Mouse (Mus musculus) cerebellum, adult 9-10 months (tissue): ENCODE measurements around the gene Lpar1.

Experiments
- DNase-seq: peaks from one replicate; pipeline ENCODE4 v3.0.0; 2022

The Lpar1 gene

DNA sequence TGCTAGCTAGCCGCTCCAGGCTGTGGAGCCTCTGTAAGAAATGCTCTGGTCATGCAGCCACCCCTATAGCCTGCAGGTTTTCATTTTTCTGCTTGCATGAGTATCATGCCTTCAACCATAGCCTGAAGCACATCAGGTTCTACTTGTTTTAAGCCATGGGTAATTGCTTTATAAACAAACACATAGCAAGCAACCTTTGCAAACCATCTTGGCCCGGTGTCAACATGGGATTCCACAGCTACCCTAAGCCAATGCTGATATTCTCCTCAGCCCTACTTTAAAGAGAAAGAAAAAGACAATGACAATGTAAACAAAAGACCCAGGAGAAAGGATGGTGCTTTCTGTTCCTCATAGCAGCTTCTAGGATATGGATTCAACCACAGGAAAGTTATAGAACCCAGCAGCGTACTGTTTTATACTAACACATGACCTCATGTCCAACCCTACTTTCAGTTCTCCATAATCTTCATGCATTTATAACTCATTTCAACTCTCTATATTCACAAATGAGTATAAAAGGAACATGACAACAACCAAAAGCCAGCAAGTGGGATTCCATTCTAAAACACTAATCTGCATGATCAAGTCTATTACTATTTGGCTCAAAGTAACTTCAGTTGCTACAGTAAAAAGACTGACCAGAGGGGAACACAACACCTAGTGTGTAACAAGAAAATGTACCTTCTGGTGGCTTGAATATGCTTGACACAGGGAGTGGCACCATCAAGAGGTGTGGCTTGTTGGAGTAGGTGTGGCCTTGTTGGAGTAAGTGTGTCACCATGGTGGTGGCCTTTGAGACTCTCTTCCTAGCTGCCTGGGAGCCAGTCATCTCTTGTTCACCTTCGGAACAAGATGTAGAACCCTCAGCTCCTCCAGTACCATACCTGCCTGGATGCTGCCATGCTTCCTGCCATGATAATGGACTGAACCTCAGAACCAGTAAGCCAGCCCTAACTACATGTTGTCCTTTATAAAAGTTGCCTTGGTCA is 46.9 kb downstream of the Lpar1 start:
- no peak for DNase-seq

DNA sequence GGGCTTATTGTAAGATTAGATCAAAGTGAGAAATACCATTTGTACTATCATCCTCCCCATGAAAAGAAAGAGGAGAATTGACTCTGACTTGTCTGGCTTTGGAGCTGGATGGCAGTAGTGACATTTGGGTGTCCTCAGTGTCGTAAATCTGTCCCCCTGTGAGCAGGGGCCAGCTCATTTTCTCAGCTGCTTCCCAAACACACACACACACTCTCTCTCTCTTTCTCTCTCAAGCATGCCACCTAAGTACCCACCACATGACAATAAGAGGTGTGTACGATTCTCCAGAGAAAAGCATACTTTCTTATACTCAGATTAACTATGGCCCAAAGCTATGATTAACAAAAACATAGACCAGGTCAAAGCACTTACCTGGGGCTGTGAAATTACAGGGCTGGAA is 49.4 kb downstream of the Lpar1 start:
- no peak for DNase-seq

- DNase-seq: no peak
Measured at GRCm38 (mm10) chr4:58501012-58501777, 52.5 kb downstream of the Lpar1 start.

DNA sequence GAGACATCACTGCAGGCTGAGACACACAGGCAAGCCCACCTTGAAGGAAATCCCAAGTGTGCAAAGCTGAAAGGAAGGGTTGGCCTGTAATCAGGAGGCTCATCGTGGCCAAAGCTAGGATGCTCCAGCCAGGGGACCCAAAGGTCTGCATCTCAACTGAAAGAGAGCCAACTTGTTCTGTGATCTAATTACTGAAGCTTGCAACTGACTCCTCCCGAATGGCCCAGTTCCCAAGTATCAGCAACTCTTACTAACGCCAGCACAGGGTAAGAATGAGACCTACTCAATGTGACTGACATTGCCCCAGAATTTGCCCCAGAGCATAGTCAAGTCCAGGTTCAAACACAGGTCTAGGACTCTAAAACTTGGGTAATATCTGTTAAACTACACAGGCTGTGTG is 53.9 kb downstream of the Lpar1 start:
- no peak for DNase-seq

DNA sequence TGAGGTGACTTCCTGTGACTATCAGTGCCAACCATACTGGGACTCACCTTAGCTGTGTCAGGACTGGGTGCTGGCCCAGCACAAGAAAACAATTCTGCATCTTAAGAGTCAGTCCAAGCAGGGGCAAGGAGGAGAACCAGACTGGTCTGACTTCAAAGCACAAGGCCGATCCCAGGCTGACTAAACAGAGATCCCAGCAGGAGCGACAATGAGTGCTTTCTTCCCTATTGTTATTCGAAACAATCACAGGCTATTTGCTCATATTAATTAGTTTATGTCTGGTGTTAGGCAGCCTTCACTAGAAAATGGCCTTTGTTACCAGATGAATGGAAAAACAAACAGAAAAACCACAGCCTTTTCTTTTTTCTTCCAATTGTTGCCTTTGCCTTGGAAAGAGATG is 54.5 kb downstream of the Lpar1 start:
- DNase-seq: no peak

GRCm38 (mm10) chr4:58498734-58499133 is 55.0 kb downstream of the Lpar1 start:
- DNase-seq: no peak

DNA sequence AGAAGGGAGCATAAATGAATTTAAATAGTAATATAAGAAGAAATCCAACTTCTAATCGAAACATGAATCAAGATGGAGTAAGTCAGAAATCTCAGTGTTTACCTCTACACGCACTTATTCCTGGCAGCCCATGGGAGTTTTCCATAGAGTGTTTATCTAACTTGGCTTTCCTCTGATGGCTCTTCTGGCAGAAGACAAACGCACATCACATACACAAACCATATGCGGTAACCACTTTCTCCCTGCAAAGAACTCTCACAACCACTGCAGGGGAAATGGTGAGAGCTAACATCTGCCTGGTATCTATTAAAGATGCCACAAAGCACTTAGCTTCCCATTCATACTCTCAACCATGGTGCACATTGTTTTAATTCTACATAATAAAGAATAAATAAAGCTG is 56.4 kb downstream of the Lpar1 start:
- DNase-seq: no peak

GRCm38 (mm10) chr4:58496743-58497142 is 57.0 kb downstream of the Lpar1 start:
- DNase-seq: no peak

GRCm38 (mm10) chr4:58491742-58492141 is 62.0 kb downstream of the Lpar1 start:
- no peak for DNase-seq

GRCm38 (mm10) chr4:58490374-58490773 is 63.3 kb downstream of the Lpar1 start:
- DNase-seq: no peak

GRCm38 (mm10) chr4:58478564-58478963 is 75.1 kb downstream of the Lpar1 start:
- no peak for DNase-seq

GRCm38 (mm10) chr4:58477691-58478090 is 76.0 kb downstream of the Lpar1 start:
- DNase-seq: no peak

DNA sequence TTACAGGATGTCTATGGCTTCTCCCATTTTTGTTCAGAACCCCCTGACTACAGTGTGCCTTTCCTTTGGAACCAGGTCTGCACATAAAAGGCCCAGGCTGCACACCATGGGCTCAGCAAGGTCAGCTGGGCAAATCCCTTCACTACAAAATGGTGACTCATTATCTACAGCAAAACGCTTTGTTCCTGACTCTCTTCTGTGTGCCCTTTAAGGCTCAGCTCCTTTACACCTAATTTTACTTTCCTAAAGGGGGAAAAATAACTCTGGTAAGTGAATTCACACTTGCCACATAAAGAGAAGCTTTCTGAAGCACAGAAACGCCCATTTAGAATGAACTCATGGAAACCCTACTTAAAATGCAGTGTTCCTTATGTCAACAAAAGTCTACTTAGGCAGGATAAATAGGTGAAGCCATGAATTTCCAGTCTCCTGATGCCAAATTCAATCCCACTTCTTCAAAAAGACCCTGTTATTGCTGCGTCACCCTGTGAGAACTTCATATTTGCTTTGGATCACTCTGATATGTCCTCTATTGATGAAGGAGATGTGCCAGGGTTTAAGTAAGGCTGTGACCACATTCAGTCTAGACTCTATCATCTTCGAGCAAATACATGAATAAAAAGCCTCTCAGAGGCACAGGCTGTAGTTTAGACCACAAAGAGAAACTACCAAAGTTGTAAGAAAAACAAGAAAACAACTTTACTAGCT is 82.3 kb downstream of the Lpar1 start:
- no peak for DNase-seq

DNA sequence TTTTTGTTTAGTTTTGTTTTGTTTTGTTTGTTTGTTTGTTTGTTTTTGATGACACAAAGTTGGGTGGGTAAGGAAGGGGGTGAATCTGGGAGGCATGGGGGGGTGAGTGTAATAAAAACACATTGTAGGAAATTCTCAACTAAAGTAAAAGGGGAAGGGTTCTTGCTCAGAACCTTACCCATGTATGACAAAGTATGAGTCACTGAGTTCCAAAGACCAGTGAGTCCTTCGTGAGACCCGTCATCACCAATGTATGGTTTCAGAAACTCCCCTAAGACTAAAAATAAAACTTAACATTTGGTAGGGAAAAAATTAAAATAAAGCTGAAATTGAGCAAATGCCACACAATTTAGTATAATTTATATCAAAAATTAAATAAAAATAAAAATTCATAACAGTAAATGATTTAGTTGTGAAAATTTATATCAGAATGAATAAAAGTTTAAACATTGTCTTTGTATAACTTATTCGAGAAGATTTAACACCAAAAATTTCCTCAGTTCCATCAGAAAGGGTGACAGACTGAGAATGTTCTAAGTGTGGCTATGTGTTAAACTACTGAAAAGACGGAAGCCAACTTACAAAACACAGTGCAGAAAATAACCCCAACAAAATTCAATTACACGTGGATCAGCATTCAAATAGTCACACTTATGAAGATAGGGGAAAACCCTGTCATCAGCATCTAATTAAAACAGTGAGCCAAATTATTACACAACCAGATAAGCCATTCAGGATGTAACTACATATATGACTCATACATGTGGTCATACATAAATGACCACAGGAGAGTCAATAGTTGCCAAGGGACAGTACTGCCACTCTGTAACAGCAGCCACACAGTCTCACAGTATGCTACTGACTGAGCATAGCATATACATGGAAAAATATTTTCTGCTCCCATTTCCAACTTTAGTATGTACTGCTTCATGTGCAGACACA is 83.8 kb downstream of the Lpar1 start:
- no peak for DNase-seq

GRCm38 (mm10) chr4:58469035-58469434 is 84.7 kb downstream of the Lpar1 start:
- no peak for DNase-seq

GRCm38 (mm10) chr4:58465586-58465985 is 88.1 kb downstream of the Lpar1 start:
- DNase-seq: no peak

GRCm38 (mm10) chr4:58464390-58465164 is 89.1 kb downstream of the Lpar1 start:
- peak; percentile 1 for DNase-seq

- DNase-seq: no peak
Measured at GRCm38 (mm10) chr4:58462990-58463389, 90.7 kb downstream of the Lpar1 start.

GRCm38 (mm10) chr4:58462586-58462985 is 91.1 kb downstream of the Lpar1 start:
- DNase-seq: no peak

DNA sequence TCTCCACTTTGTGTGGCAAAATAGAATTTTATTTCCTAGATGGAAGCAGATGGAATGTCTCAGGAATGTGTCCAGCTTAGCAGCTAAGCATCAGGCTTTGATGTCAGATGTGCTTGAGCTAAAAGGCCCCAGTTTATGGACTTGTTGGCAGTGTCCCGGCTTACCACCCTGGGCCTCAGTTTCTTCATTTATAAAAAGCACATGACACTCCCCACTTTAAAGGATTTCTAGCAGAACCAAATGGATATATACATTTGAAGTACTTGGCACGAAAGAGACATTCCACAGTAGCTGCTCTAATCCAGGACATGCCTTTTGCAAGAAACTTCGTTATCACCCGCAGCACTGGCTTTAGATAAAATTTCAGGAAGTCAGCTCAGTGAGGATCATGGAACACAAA is 100.4 kb downstream of the Lpar1 start:
- no peak for DNase-seq

DNA sequence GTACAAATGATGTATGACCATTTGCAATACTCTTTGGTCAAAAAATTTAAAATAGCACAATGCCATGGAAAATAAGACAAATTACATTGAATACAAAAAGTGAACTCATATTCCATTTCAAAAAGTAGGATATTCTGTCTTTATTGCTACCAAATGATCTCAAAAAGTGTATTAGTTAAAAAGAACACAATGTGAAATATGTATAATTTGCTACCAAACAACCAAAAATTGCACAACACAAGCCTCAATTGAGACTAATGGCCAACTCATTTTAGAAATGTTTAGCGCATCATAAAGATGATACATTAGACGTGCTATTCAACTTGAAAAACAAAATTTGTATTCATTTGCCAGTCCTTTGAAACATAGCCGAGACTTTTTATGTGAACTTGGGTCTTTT is 104.9 kb downstream of the Lpar1 start:
- DNase-seq: no peak
